Mouse (Mus musculus) T-helper 2 cell (primary cell): ENCODE data around the gene Lrwd1.

Experiments
- in situ Hi-C: fragments of 300-600 bp; cut with MboI, MseI; formaldehyde crosslinking; loops from one replicate; pipeline ENCODE4 v1.15.1; 2025; ENCODE audit warnings: high pct_unique_total_duplicates

Lrwd1 gene

GRCm38 (mm10) chr5:136094249-136095010 is 41.4 kb downstream of the Lrwd1 start:
- in situ Hi-C loops = no loop called here

GRCm38 (mm10) chr5:136091927-136092326 is 43.9 kb downstream of the Lrwd1 start:
- in situ Hi-C loops = no loop called here

GRCm38 (mm10) chr5:136088821-136089575 is 46.9 kb downstream of the Lrwd1 start:
- in situ Hi-C loops = no loop called here

- in situ Hi-C loops = no loop called here
Observed at GRCm38 (mm10) chr5:136086290-136086689, 49.6 kb downstream of the Lrwd1 start.

GRCm38 (mm10) chr5:136084891-136085651 is 50.8 kb downstream of the Lrwd1 start:
- in situ Hi-C loops = no loop called here

- in situ Hi-C loops = no loop called here
Observed at GRCm38 (mm10) chr5:136084144-136084881, 51.6 kb downstream of the Lrwd1 start.

- in situ Hi-C loops = no loop called here
Observed at GRCm38 (mm10) chr5:136083669-136084107, 52.2 kb downstream of the Lrwd1 start, which contains the start of gene Rasa4. Rasa4 (plus strand) TSS chr5:136083916.

- in situ Hi-C loops = no loop called here
Observed at GRCm38 (mm10) chr5:136082345-136082744, 53.5 kb downstream of the Lrwd1 start.

- in situ Hi-C loops = no loop called here
Observed at GRCm38 (mm10) chr5:136078136-136078535, 57.7 kb downstream of the Lrwd1 start.

GRCm38 (mm10) chr5:136077001-136077550 is 58.8 kb downstream of the Lrwd1 start:
- in situ Hi-C loops = no loop called here

- in situ Hi-C loops = no loop called here
Observed at GRCm38 (mm10) chr5:136076284-136076683, 59.6 kb downstream of the Lrwd1 start.

GRCm38 (mm10) chr5:136075076-136075475 is 60.8 kb downstream of the Lrwd1 start:
- in situ Hi-C loops = no loop called here

GRCm38 (mm10) chr5:136073526-136073925 is 62.3 kb downstream of the Lrwd1 start:
- in situ Hi-C loops = no loop called here

- in situ Hi-C loops = no loop called here
Observed at GRCm38 (mm10) chr5:136073051-136073450, 62.8 kb downstream of the Lrwd1 start.
